Mouse (Mus musculus) small intestine, adult 2 months (tissue): ENCODE data around the gene Slc37a1.

Experiments
- CTCF ChIP-seq: fragments of 200-500 bp; IDR thresholded peaks from 2 replicates; pipeline ENCODE4 v1.5.1; 2012; ENCODE audit warnings: low read depth, mild to moderate bottlenecking, control low read depth, inconsistent platforms, low read length, moderate library complexity, mixed read lengths; ENCODE audit not compliant: insufficient replicate concordance, insufficient read length; ENCODE audit errors: extremely low read depth
- POLR2A ChIP-seq: fragments of 200-500 bp; IDR thresholded peaks from 2 replicates; pipeline ENCODE4 v1.6.1; 2012; ENCODE audit warnings: low read depth, mild to moderate bottlenecking, control low read depth, inconsistent platforms, low read length, moderate library complexity

GRCm38 (mm10) chr17:31241156-31241555 is 45.4 kb upstream of the Slc37a1 start:
- TF ChIP-seq POLR2A = no peak
- no peak for TF ChIP-seq CTCF
